Mouse (Mus musculus): ENCODE measurements around the gene Dgki.

GRCm38 (mm10) chr6:37068737-37069136 is 231.2 kb downstream of the Dgki start:
- TF ChIP-seq CTCF (IDR thresholded peaks at IDR 0.05; ENCODE audit: insufficient read depth, low read depth, low read length) (no peak), POLR2A (IDR thresholded peaks at IDR 0.05; ENCODE audit: insufficient read depth, low read depth, low read length) (no peak)
